Mouse (Mus musculus) granulocyte monocyte progenitor cell, adult 5-6 weeks (primary cell): Measurements from ENCODE around the gene Il4i1. TPM values are rescaled to one million over a fixed set of nuclear protein-coding genes. Genes with fewer than 3 reads are reported as not detected.

Source experiments
- ATAC-seq: replicated peaks from 2 replicates; pipeline ENCODE4 v1.8.0; 2016; ENCODE audit warnings: mild to moderate bottlenecking, moderate TSS enrichment, inconsistent platforms; ENCODE audit not compliant: poor library complexity, severe bottlenecking
- total RNA-seq, 2 experiments: library from RNA; stranded (forward) in 1 of 2; stranded (reverse) in 1 of 2; fragments of 200-712, 200-1000 nt in 1 of 2; fragments of >200 nt in 1 of 2; fragmentation: Nextera tagmentation in 1 of 2; gene quantifications; 2 replicates each; pipeline ENCODE4 v1.2.3; 2014 to 2017

Il4i1 gene
- total RNA-seq, 2 experiments from 2014 or later: 0.15 TPM; not detected in 1

DNA sequence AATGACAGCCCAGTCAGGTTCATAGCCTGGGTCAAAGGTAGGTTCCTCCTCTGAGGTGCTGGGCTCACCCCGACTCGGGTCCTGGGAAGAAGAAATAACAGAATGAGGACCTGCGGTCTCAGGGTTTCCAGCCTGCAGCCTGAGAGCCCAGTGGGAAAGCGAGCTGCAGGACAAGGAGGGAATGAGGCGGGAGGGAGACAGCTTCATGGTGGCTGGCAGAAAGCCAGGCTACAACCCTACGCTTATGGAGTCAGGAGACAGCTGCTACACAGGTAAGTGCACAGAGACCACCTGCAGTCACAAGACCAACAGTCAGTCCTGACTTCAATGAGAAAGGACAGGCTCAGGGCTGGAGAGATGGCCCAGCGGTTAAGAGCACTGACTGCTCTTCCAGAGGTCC is 30.6 kb downstream of the Il4i1 start:
- ATAC-seq: no peak

DNA sequence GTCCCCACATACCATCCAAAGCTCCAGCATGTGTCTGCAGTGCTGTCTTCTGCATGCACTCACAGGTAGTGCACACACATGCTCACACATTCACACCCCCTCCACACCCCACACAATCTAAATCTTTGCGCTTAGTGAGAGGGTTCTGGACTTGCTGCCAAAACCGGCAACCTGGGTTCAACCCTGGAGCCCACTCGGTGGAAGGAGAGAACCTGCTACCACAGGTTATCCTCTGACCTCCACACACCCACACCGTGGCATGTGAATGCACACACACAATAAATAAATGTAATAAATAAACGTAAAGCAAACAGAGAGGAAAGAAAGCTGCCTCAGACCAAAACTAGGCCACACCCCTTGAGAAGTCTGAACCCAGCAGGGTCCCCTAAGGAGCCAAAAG is 31.6 kb downstream of the Il4i1 start:
- ATAC-seq: no peak

DNA sequence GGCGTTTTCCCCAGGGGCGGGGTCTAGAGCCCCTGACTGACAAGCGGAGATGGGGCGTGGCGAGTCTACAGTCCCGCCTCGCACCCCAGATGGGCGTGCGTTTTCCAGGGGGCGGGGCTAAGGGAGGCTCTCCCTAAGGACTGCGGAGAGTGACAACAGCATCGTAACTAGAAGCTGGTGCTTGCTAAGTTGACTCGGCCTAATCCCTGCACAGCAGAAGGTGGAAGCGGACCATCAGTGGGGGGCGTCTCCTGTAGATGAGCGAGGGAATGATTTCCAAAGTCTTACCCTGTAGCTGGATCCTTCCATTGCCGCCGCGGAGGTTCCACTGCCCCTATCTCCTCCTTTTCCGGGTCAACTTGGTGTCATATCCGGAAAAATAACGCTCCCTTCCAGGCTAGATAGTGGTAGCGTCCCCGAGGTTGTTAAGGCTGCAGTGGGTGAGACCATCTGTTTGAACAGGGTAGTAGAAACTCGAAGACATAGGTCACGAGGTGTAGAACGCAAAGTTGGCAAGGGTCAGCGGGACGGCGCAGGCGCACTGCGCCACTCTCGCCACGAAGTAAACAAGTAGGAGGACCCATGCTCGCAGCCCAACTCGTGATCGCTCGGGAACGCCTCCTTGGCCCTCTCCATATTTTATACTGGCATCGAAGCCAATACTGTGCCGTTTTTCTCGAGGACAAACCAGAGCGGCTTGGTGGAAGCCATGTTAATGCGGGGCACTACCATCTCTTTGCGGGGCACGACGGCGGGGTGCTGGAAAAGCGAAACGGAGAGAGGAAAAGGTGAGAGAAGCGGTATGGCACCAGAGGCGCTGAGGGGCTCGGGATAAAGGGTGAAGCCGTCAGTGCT is 32.6 kb downstream of the Il4i1 start, which contains the start of the genes Akt1s1 and Tbc1d17:
Gene Akt1s1, plus strand, starts transcription at position 431 of the 855 bp plus-strand sequence.
Gene Tbc1d17, minus strand, starts transcription at position 519 of the 855 bp plus-strand sequence.
- peak; percentile 61 for ATAC-seq

DNA sequence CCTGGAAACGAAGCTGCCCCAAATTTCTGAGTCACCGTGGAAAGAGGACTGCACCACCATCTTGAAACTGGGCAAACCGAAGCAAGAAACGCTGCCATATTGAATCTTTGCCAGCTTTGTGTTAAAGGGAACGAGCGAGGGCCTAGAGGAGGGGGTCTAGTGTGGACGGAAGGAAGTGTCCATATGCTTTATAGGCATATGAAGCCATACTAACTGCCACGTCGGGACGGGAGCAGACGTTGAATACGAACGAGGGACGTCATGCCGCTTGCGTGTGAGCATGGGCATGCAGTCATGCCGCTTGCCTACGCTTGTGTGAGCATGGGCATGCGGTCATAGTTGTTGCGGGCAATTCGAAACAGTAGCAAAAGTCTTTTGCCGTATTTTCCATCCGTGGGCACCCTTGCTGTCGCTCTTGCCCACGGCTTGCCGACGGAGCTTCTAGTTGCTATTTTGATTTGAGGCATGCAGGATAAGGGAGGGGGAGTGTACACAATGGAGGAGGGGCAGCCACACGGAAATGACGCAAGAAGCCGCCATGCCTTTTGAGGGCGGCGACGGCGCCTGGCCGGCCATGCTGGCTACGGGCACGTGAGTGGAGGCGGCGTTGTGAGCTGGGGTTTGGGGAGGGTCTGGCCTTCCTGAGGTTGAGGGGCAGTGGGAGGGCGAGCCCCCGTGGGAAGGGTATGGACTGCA is 33.4 kb downstream of the Il4i1 start:
- peak; percentile 51 for ATAC-seq

DNA sequence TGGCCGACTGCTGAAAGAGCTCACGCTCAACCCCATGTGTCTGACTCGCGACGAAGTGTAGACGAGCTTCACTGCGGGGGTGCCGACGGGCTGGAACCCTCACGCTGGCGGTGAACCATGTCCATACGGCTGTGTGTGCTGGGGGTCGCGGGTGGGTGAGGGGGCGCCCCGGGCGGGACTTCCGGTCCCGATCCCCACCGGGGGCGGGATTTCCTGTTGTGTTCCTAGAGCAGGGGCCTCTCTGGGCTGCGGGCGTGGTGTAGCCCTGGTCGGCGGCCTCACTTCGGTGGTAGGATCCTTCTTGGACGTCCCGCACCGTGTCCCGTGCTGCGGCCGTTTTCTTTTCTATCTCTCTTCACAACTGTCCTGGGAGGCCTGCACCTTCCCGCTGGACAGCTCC is 34.0 kb downstream of the Il4i1 start:
- peak; percentile 2; the same call in 1 of the 2 replicates for ATAC-seq

DNA sequence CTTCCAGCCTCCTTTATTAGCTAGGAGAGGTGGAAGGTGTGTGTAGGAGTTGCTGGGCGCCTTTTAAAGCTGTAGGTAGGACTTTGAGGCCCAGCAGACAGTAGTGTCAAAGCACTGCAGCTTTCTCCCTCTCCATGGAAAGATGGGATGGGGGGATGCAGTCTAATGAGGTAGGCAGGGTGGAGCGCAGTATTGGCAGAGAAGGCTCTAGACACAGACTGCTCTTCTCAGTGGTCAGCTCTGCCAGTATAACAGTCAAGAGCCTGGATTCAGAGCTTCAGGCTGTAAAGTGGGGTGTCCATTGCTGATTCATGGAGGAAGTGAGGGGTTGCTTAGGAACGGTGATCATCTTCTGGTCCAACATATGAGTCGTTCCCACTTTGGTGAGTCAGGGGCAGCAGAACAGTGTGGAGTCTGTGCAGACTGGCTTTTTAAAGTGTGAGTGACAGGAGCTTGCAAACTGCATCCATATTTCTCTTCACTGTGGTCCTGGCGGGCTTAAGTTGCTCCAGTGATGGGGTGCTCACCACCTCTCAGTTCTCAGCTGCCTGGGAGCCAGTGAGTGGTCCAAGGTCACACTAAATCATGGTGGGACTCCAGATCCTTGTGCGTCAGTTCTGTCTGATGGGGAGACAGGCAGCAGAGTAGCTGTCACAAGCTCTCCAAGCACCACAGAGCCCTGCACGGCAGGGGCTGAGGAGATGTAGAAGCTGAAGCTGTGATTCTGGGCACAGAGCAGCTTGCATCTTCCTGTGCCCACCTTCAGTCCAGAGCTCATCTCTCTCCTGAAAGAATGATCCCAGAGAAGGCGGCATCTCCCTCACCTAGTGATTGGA is 34.8 kb downstream of the Il4i1 start:
- no peak for ATAC-seq

DNA sequence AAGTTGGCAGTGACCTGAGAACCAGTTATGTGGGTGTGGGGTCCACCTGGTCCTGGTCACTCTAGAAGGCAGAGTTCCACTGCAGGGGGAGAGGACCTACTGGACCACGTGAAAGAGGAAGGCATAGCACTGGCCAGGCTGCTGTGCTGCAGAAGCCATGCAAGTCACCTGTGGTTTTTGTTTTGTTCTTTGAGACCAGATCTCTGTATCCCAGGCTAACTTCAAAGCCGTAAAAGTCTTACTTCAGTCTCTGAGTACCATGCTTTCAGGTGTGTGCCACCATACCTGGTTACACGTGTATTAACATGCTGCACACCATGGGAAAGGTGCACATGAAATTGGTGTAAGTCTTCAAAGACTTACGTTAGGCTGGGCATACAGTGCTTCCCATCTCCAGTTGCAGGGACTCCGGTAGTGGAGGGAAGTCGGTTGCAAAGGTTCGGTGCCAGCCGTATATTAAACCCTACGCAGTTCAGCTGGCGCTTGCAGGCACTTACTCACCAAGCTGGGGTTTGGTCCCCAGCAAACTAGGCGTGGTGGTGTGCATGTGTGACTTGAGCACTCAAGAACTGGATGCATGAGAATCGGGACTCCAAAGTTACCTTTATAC is 35.5 kb downstream of the Il4i1 start:
- no peak for ATAC-seq

DNA sequence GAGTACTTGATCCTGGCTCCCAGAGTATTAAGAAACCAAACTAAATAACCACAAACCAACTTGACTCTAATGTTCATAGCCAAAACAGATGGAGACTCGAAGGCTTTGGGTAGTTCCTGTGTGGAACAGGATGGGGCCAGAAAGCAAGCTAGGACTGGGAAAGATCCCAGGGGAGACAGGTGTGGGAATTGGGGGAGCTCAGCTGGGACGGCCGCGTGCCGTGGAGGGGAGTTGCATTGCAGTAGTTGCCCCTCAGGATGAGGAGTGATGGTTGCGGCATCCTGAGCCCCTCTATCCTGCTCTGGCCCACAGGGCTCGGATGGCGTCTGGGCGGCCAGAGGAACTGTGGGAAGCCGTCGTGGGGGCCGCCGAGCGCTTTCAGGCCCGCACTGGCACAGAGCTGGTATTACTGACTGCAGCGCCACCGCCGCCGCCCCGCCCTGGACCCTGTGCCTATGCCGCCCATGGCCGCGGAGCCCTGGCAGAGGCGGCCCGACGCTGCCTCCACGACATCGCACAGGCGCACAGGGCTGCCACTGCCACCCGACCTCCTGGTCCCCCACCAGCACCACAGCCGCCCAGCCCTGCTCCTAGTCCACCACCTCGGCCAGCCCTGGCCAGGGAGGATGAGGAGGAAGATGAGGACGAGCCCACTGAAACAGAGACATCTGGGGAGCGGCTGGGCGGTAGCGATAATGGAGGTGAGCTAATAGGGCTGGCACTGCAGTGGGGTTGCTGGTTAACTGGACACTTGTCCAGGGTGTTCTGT is 36.3 kb downstream of the Il4i1 start:
- ATAC-seq: no peak

DNA sequence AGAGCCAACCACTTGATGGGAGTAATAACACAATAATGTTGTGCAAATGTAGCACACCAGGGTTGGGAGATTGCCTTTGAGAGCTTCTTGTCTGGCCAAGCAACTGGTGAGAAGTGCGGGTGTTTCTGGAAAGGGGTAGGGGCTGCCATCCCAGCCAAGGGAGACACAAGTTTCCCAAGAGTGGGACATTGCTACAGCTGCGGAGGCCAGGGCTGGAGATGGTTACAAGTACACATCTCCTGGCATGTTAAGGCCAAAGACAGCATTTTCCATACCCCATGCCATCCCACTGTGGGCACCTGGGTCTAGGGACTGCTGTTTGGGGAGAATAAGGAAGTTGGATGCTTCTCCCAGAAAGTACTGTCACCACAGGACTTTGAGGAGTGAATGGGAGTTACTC is 36.9 kb downstream of the Il4i1 start:
- no peak for ATAC-seq

DNA sequence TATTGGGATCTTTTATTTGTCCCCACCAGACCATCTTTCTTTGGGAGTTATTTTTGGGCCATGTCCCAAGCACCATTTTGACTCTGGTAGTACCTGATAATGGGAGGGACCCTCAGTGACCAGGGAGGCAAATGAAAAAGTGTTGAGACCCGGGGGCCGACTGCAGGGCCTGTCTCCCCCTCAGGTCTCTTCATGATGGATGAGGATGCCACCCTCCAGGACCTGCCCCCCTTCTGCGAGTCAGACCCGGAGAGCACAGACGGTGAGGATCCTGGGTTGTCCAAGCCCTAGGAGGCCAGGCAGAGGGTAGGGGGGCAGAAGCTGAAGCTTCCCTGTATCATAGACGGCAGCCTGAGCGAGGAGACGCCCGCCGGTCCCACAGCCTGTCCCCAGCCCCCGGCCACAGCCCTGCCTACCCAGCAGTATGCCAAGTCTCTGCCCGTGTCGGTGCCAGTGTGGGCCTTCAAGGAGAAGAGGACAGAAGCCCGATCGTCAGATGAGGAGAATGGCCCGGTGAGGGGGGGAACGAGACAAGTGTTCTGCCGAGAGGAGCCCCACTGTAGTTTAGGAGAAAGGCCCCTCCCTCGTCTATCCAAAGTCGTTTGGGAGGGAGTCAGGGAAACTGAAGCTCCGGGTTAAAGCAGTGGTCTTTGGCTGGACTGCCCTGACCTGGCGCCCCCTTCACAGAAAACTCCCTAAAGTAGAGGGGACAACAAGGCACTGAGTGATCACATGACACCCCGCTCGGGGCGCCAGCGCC is 37.6 kb downstream of the Il4i1 start:
- ATAC-seq: no peak

DNA sequence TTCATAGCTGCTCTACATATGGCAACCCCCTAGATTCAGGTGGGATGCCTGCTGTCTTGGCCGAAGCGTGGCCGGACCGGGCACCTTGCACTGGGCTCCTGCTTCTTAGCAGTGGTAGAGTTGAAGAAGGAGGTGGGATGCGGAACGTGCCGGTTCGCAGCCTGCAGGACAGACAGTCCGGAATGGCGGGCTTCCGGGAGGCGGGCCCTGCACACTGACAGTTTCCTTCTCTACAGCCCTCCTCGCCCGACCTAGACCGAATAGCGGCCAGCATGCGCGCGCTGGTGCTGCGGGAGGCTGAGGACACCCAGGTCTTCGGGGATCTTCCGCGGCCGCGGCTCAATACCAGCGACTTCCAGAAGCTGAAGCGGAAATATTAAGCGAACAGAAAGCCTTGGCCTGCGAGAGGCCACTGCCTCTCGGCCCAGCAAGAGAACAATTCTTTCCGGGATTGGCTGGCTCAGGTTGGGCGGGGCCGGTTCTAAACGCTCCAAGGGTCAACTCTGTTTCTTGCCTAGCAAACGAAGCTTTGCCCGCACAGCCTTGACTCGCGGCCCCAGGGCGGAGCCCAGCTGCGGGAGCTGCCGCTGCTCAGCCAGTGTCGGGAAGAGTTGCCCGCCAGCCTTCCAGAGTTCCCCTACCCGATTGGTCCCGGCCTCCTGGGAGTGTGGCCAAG is 38.3 kb downstream of the Il4i1 start:
- peak; percentile 20 for ATAC-seq

DNA sequence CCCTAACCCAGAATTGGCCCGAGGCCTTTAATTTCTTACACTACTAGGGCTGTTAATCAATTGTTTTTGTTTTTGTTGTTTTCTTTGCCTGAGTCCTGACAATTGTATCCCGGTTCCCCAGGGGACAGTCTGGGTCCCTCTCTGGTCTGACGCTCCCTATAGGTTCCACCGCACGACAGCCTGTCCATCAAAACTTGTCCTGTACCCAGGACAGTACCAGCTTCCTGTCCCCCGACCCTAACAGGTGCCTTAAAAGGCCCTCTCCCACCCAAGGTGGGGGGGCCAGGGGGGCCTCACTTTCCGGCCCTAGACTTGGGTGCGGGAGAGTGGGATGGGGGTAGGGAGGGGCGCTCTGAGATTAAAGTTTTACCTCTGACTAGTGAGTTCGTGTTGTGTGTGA is 38.8 kb downstream of the Il4i1 start:
- no peak for ATAC-seq

DNA sequence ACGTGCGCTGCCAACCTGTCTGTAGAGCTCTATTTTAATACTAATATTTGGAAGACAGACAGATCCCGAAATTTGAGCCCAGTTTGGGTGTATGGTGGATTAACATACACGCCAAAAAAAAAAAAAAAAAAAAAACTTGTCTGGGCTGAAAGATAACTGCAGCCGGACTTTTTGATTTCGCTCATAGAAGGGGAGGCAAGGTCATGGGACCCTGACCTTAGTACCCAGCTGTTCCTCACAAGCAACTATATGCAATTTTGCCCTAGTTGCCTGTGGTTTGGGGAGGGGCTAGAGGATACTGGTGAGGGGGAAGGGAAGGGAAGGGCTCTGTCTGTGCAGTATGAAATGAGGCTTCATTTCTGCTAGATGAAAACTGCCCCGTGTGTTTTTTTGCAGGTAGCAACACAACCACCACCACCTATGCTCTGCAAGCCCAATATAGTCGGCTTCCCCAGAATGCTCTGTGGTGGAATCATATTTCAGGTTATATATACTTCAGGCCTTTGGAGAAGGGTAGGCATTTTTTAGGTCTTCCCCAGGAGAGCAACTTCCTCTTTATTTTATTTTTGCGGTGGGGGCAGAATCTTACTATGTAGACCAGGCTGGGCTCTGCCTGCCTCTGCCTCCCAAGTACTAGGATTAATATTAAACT is 40.2 kb downstream of the Il4i1 start:
- ATAC-seq: peak; percentile 13; the same call in 1 of the 2 replicates

DNA sequence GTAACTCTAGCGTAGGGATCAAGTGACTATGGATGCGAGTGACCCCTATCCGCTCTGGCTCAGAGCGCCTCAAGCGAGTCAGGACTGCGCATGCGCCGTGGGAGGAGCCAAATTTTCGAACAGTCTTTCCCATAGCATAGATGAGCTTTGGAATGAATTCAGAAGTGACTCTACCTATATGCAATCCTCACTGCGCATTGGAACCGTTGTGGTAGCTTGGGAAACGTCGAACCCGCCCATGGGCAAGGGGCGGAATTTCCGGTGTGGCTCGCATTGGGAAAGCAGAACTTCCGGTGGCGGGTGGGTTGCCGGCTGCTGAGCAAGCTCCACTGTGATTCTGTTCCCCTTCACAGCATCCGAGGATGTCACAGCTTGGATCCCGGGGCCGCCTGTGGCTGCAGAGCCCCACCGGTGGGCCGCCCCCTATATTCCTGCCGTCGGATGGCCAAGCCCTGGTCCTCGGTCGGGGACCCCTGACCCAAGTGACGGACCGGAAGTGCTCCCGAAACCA is 40.9 kb downstream of the Il4i1 start, which contains the start of gene Pnkp:
Gene Pnkp, plus strand, starts transcription at position 98 of the 511 bp plus-strand sequence.
- ATAC-seq: peak; percentile 62

DNA sequence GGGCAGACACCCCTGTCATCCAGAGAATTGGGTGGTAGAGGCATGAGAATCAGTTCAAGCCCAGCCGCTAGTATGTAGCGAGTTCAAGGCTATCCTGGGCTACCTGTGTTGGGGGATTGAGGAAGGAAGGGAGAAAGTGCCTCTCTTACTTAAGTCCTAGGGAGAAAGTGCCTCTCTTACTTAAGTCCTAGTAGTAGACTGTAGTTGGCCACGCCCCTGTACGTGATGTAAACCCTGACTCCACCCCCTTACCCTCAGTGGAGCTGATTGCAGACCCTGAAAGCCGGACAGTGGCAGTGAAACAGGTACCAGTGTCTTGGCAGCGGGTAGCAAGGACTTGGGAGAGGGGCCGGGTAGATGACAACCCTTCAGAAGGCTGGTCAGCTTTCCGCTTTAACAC is 41.7 kb downstream of the Il4i1 start:
- ATAC-seq: peak; percentile 52

DNA sequence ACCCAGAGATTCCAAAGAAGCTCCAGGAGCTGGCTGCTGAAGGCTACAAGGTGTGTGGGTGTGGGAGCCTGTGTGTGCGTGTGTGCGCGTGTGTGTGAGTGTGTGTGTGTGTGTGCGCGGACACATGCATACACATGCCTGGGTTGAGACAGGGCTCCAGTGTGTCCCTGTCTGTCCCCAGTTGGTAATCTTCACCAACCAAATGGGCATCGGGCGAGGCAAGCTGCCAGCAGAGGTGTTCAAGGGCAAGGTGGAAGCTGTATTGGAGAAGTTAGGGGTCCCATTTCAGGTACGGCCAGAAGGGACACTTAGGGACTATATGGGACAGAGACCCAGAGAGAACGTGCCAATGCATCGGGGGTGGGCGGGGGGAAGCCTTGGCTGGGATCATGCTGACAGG is 43.7 kb downstream of the Il4i1 start:
- no peak for ATAC-seq
